Mouse (Mus musculus): ENCODE data around the gene Adamtsl1. TPM values are rescaled to one million over a fixed set of nuclear protein-coding genes. Genes with fewer than 3 reads are reported as not detected.

Gene Adamtsl1
- 3.1 and 3.7 TPM in 2 replicates for polyA plus RNA-seq (2015; fragmentation: Nextera tagmentation; extraction: Ambion mirVana)

GRCm38 (mm10) chr4:85513792-85514191, at the start of gene Adamtsl1:
Gene Adamtsl1, plus strand, starts transcription at chr4:85514172.
- H3K9ac ChIP-seq (ENCODE audit: low read depth, low read length), result no peak within 1 kb of the TSS
- 0 out of 2 replicates have a peak, but pooled peaks cover 5% of the 10 kb centered on the region for H3K4me1 ChIP-seq (replicated peaks; ENCODE audit: control insufficient read depth, insufficient read depth, low read length)
- H3K4me3 ChIP-seq (ENCODE audit: low read depth, low read length), result peak within 1 kb of the TSS; percentile 41
- no peak for TF ChIP-seq CTCF (IDR thresholded peaks at IDR 0.05; ENCODE audit: low read depth)
- WGBS, result 5% methylated on average over 9 of the region's 9 CpGs
- H3K27ac ChIP-seq (ENCODE audit: low read depth, low read length), result no peak within 1 kb of the TSS
- peak within 1 kb of the TSS; percentile 73 for H3K4me2 ChIP-seq (replicated peaks; ENCODE audit: low read depth)
- peaks cover 6% of the 10 kb centered on the region for H3K27me3 ChIP-seq (replicated peaks; ENCODE audit: control insufficient read depth, insufficient read depth, low read length)
- no peak for ATAC-seq
- H3K9me3 ChIP-seq (ENCODE audit: control insufficient read depth), result no peaks in the 10 kb centered on the region
- no peaks in the 10 kb centered on the region for H3K36me3 ChIP-seq (ENCODE audit: control insufficient read depth, insufficient read depth)

- TF ChIP-seq CTCF (IDR thresholded peaks at IDR 0.05; ENCODE audit: low read depth), result no peak
- Histone ChIP-seq H3K4me3 (ENCODE audit: low read depth, low read length) (no peak overlapping the region), H3K9me3 (ENCODE audit: control insufficient read depth) (no peaks in the 10 kb centered on the region), H3K27me3 (replicated peaks; ENCODE audit: control insufficient read depth, insufficient read depth, low read length) (no peaks in the 10 kb centered on the region), H3K4me2 (replicated peaks; ENCODE audit: low read depth) (no peak overlapping the region), H3K36me3 (ENCODE audit: control insufficient read depth, insufficient read depth) (no peaks in the 10 kb centered on the region), H3K9ac (ENCODE audit: low read depth, low read length) (no peak overlapping the region), H3K4me1 (replicated peaks; ENCODE audit: control insufficient read depth, insufficient read depth, low read length) (no peaks in the 10 kb centered on the region), H3K27ac (ENCODE audit: low read depth, low read length) (no peak overlapping the region)
- no peak for ATAC-seq
- 97% methylated on average over 6 of the region's 6 CpGs for WGBS
Observed at GRCm38 (mm10) chr4:85483586-85483985, 30.4 kb upstream of the Adamtsl1 start.

- H3K4me2 ChIP-seq (replicated peaks; ENCODE audit: low read depth), result no peak overlapping the region
- H3K27ac ChIP-seq (ENCODE audit: low read depth, low read length), result no peak overlapping the region
- 83% methylated on average over 10 of the region's 10 CpGs for WGBS
- no peaks in the 10 kb centered on the region for H3K9me3 ChIP-seq (ENCODE audit: control insufficient read depth)
- H3K27me3 ChIP-seq (replicated peaks; ENCODE audit: control insufficient read depth, insufficient read depth, low read length), result no peaks in the 10 kb centered on the region
- H3K36me3 ChIP-seq (ENCODE audit: control insufficient read depth, insufficient read depth), result no peaks in the 10 kb centered on the region
- H3K4me3 ChIP-seq (ENCODE audit: low read depth, low read length), result no peak overlapping the region
- TF ChIP-seq CTCF (IDR thresholded peaks at IDR 0.05; ENCODE audit: low read depth), result no peak
- no peaks in the 10 kb centered on the region for H3K4me1 ChIP-seq (replicated peaks; ENCODE audit: control insufficient read depth, insufficient read depth, low read length)
- no peak overlapping the region for H3K9ac ChIP-seq (ENCODE audit: low read depth, low read length)
- ATAC-seq, result no peak
Observed at GRCm38 (mm10) chr4:85486316-85486946, 27.5 kb upstream of the Adamtsl1 start.

- Histone ChIP-seq H3K9me3 (ENCODE audit: control insufficient read depth) (no peaks in the 10 kb centered on the region), H3K4me1 (replicated peaks; ENCODE audit: control insufficient read depth, insufficient read depth, low read length) (no peaks in the 10 kb centered on the region), H3K9ac (ENCODE audit: low read depth, low read length) (no peak overlapping the region), H3K27me3 (replicated peaks; ENCODE audit: control insufficient read depth, insufficient read depth, low read length) (no peaks in the 10 kb centered on the region), H3K4me2 (replicated peaks; ENCODE audit: low read depth) (no peak overlapping the region), H3K4me3 (ENCODE audit: low read depth, low read length) (no peak overlapping the region), H3K27ac (ENCODE audit: low read depth, low read length) (no peak overlapping the region), H3K36me3 (ENCODE audit: control insufficient read depth, insufficient read depth) (no peaks in the 10 kb centered on the region)
- WGBS, result 55% methylated on average over 3 of the region's 3 CpGs
- no peak for ATAC-seq
- no peak for TF ChIP-seq CTCF (IDR thresholded peaks at IDR 0.05; ENCODE audit: low read depth)
Observed at GRCm38 (mm10) chr4:85505718-85506117, 8.3 kb upstream of the Adamtsl1 start.

GRCm38 (mm10) chr4:85506976-85507375, 7.0 kb upstream of the Adamtsl1 start:
- ATAC-seq, result no peak
- Histone ChIP-seq H3K4me2 (replicated peaks; ENCODE audit: low read depth) (no peak overlapping the region), H3K27ac (ENCODE audit: low read depth, low read length) (no peak overlapping the region)

GRCm38 (mm10) chr4:85507491-85507890, 6.5 kb upstream of the Adamtsl1 start:
- Histone ChIP-seq H3K27ac (ENCODE audit: low read depth, low read length) (no peak overlapping the region), H3K9me3 (ENCODE audit: control insufficient read depth) (no peaks in the 10 kb centered on the region), H3K36me3 (ENCODE audit: control insufficient read depth, insufficient read depth) (no peaks in the 10 kb centered on the region), H3K9ac (ENCODE audit: low read depth, low read length) (no peak overlapping the region), H3K4me2 (replicated peaks; ENCODE audit: low read depth) (no peak overlapping the region), H3K4me1 (replicated peaks; ENCODE audit: control insufficient read depth, insufficient read depth, low read length) (no peaks in the 10 kb centered on the region), H3K4me3 (ENCODE audit: low read depth, low read length) (no peak overlapping the region), H3K27me3 (replicated peaks; ENCODE audit: control insufficient read depth, insufficient read depth, low read length) (no peaks in the 10 kb centered on the region)
- 51% methylated on average over 5 of the region's 5 CpGs for WGBS
- no peak for TF ChIP-seq CTCF (IDR thresholded peaks at IDR 0.05; ENCODE audit: low read depth)
- ATAC-seq, result no peak

More at GRCm38 (mm10) chr4:85506976-85507375, 7.0 kb upstream of the Adamtsl1 start:
- H3K9me3 ChIP-seq (ENCODE audit: control insufficient read depth), result no peaks in the 10 kb centered on the region
- no peak for TF ChIP-seq CTCF (IDR thresholded peaks at IDR 0.05; ENCODE audit: low read depth)
- 69% methylated on average over 2 of the region's 2 CpGs for WGBS
- H3K4me1 ChIP-seq (replicated peaks; ENCODE audit: control insufficient read depth, insufficient read depth, low read length), result no peaks in the 10 kb centered on the region
- H3K27me3 ChIP-seq (replicated peaks; ENCODE audit: control insufficient read depth, insufficient read depth, low read length), result no peaks in the 10 kb centered on the region
- no peaks in the 10 kb centered on the region for H3K36me3 ChIP-seq (ENCODE audit: control insufficient read depth, insufficient read depth)
- no peak overlapping the region for H3K4me3 ChIP-seq (ENCODE audit: low read depth, low read length)
- no peak overlapping the region for H3K9ac ChIP-seq (ENCODE audit: low read depth, low read length)

Data from intestine, postnatal 0 days (tissue).